Mouse (Mus musculus): ENCODE results near the gene Myom1. TPM values are rescaled to one million over a fixed set of nuclear protein-coding genes. Genes with fewer than 3 reads are reported as not detected.
A peak's percentile ranks its signal among the peaks of the same experiment; 100 is the strongest.

Myom1 gene
- polyA plus RNA-seq, 1 experiment from 2014 or later, result 9.2 TPM

GRCm38 (mm10) chr17:71132856-71133439 lies 130.5 kb downstream of the Myom1 start:
- Histone ChIP-seq H3K9ac (replicated peaks; ENCODE audit: low read depth) (no peak overlapping the region), H3K27ac (ENCODE audit: low read length) (no peak overlapping the region), H3K4me2 (replicated peaks; ENCODE audit: low read depth, low read length) (no peak overlapping the region), H3K9me3 (ENCODE audit: low read length) (no peaks in the 10 kb centered on the region), H3K4me3 (ENCODE audit: low read depth, low read length) (no peak overlapping the region), H3K27me3 (replicated peaks; ENCODE audit: insufficient read depth, low read length) (no peaks in the 10 kb centered on the region), H3K4me1 (ENCODE audit: insufficient read depth, low read depth, low read length) (peaks cover 4% of the 10 kb centered on the region; the same call in 1 of the 2 replicates), H3K36me3 (ENCODE audit: insufficient read depth, low read length) (no peaks in the 10 kb centered on the region)
- TF ChIP-seq CTCF (IDR thresholded peaks at IDR 0.05) (no peak), EP300 (IDR thresholded peaks at IDR 0.05) (no peak)
- no peak for DNase-seq (ENCODE audit: low spot score)
- 75% methylated on average over 11 of the region's 11 CpGs for WGBS
- ATAC-seq, result no peak

- Histone ChIP-seq H3K27me3 (replicated peaks; ENCODE audit: insufficient read depth, low read length) (no peaks in the 10 kb centered on the region), H3K4me3 (ENCODE audit: low read depth, low read length) (no peak overlapping the region), H3K9ac (replicated peaks; ENCODE audit: low read depth) (no peak overlapping the region), H3K27ac (ENCODE audit: low read length) (no peak overlapping the region), H3K9me3 (ENCODE audit: low read length) (no peaks in the 10 kb centered on the region), H3K36me3 (ENCODE audit: insufficient read depth, low read length) (no peaks in the 10 kb centered on the region), H3K4me2 (replicated peaks; ENCODE audit: low read depth, low read length) (no peak overlapping the region), H3K4me1 (ENCODE audit: insufficient read depth, low read depth, low read length) (peaks cover 4% of the 10 kb centered on the region; the same call in 1 of the 2 replicates)
- ATAC-seq, result no peak
- DNase-seq (ENCODE audit: low spot score), result no peak
- TF ChIP-seq CTCF (IDR thresholded peaks at IDR 0.05) (no peak), EP300 (IDR thresholded peaks at IDR 0.05) (no peak)
- WGBS, result 93% methylated on average over 3 of the region's 3 CpGs
Measured at GRCm38 (mm10) chr17:71134441-71134955, 132.1 kb downstream of the Myom1 start.

GRCm38 (mm10) chr17:71135108-71135507 lies 132.7 kb downstream of the Myom1 start:
- Histone ChIP-seq H3K9me3 (ENCODE audit: low read length) (no peaks in the 10 kb centered on the region), H3K27me3 (replicated peaks; ENCODE audit: insufficient read depth, low read length) (no peaks in the 10 kb centered on the region), H3K36me3 (ENCODE audit: insufficient read depth, low read length) (no peaks in the 10 kb centered on the region), H3K9ac (replicated peaks; ENCODE audit: low read depth) (no peak overlapping the region), H3K27ac (ENCODE audit: low read length) (no peak overlapping the region), H3K4me3 (ENCODE audit: low read depth, low read length) (no peak overlapping the region), H3K4me1 (ENCODE audit: insufficient read depth, low read depth, low read length) (peaks cover 4% of the 10 kb centered on the region; the same call in 1 of the 2 replicates), H3K4me2 (replicated peaks; ENCODE audit: low read depth, low read length) (no peak overlapping the region)
- WGBS, result 25% methylated on average over 5 of the region's 5 CpGs
- TF ChIP-seq CTCF (IDR thresholded peaks at IDR 0.05) (no peak), EP300 (IDR thresholded peaks at IDR 0.05) (no peak)
- ATAC-seq (peak; percentile 38; the same call in 1 of the 2 replicates), DNase-seq (ENCODE audit: low spot score) (peak; percentile 50)

GRCm38 (mm10) chr17:71135866-71136265 lies 133.4 kb downstream of the Myom1 start:
- 80% methylated on average over 5 of the region's 5 CpGs for WGBS
- no peak overlapping the region for H3K4me2 ChIP-seq (replicated peaks; ENCODE audit: low read depth, low read length)
- H3K27ac ChIP-seq (ENCODE audit: low read length), result no peak overlapping the region
- H3K36me3 ChIP-seq (ENCODE audit: insufficient read depth, low read length), result no peaks in the 10 kb centered on the region
- no peak overlapping the region for H3K4me3 ChIP-seq (ENCODE audit: low read depth, low read length)
- no peak overlapping the region for H3K9ac ChIP-seq (replicated peaks; ENCODE audit: low read depth)
- H3K27me3 ChIP-seq (replicated peaks; ENCODE audit: insufficient read depth, low read length), result no peaks in the 10 kb centered on the region
- no peak for TF ChIP-seq EP300 (IDR thresholded peaks at IDR 0.05)
- TF ChIP-seq CTCF (IDR thresholded peaks at IDR 0.05), result no peak
- no peaks in the 10 kb centered on the region for H3K9me3 ChIP-seq (ENCODE audit: low read length)
- DNase-seq (ENCODE audit: low spot score) (no peak), ATAC-seq (no peak)
- H3K4me1 ChIP-seq (ENCODE audit: insufficient read depth, low read depth, low read length), result peaks cover 4% of the 10 kb centered on the region; the same call in 1 of the 2 replicates

- H3K27ac ChIP-seq (ENCODE audit: low read length), result no peak overlapping the region
- no peak for TF ChIP-seq CTCF (IDR thresholded peaks at IDR 0.05)
- TF ChIP-seq EP300 (IDR thresholded peaks at IDR 0.05), result no peak
- WGBS, result 37% methylated on average over 16 of the region's 16 CpGs
- H3K4me3 ChIP-seq (ENCODE audit: low read depth, low read length), result no peak overlapping the region
- no peaks in the 10 kb centered on the region for H3K36me3 ChIP-seq (ENCODE audit: insufficient read depth, low read length)
- DNase-seq (ENCODE audit: low spot score) (no peak), ATAC-seq (no peak)
- H3K27me3 ChIP-seq (replicated peaks; ENCODE audit: insufficient read depth, low read length), result no peaks in the 10 kb centered on the region
- no peaks in the 10 kb centered on the region for H3K9me3 ChIP-seq (ENCODE audit: low read length)
- H3K4me2 ChIP-seq (replicated peaks; ENCODE audit: low read depth, low read length), result no peak overlapping the region
- no peak overlapping the region for H3K9ac ChIP-seq (replicated peaks; ENCODE audit: low read depth)
- peaks cover 4% of the 10 kb centered on the region; the same call in 1 of the 2 replicates for H3K4me1 ChIP-seq (ENCODE audit: insufficient read depth, low read depth, low read length)
Measured at GRCm38 (mm10) chr17:71136384-71137333, 134.2 kb downstream of the Myom1 start.

GRCm38 (mm10) chr17:71137334-71137721 lies 134.9 kb downstream of the Myom1 start:
- no peak overlapping the region for H3K9ac ChIP-seq (replicated peaks; ENCODE audit: low read depth)
- H3K27me3 ChIP-seq (replicated peaks; ENCODE audit: insufficient read depth, low read length), result no peaks in the 10 kb centered on the region
- H3K4me1 ChIP-seq (ENCODE audit: insufficient read depth, low read depth, low read length), result peaks cover 4% of the 10 kb centered on the region; the same call in 1 of the 2 replicates
- no peaks in the 10 kb centered on the region for H3K9me3 ChIP-seq (ENCODE audit: low read length)
- no peak overlapping the region for H3K4me2 ChIP-seq (replicated peaks; ENCODE audit: low read depth, low read length)
- no peak overlapping the region for H3K27ac ChIP-seq (ENCODE audit: low read length)
- no peak overlapping the region for H3K4me3 ChIP-seq (ENCODE audit: low read depth, low read length)
- TF ChIP-seq EP300 (IDR thresholded peaks at IDR 0.05) (no peak), CTCF (IDR thresholded peaks at IDR 0.05) (no peak)
- no peak for ATAC-seq
- no peak for DNase-seq (ENCODE audit: low spot score)
- H3K36me3 ChIP-seq (ENCODE audit: insufficient read depth, low read length), result no peaks in the 10 kb centered on the region
- 60% methylated on average over 2 of the region's 2 CpGs for WGBS
